Mouse (Mus musculus) kidney, postnatal 0 days (tissue): ENCODE measurements around the gene Mrpl14. TPM values are rescaled to one million over a fixed set of nuclear protein-coding genes. Genes with fewer than 3 reads are reported as not detected.
A peak's percentile ranks its signal among the peaks of the same experiment; 100 is the strongest.

ENCODE experiments used
- ATAC-seq: fragments of 200-750 bp; cut with Nextera tagmentation; replicated peaks from 2 replicates; pipeline ENCODE4 v1.8.0; 2017; ENCODE audit warnings: low read depth, moderate number of reproducible peaks, moderate TSS enrichment, moderate library complexity; ENCODE audit not compliant: low FRiP score
- DNase-seq: peaks from one replicate; pipeline ENCODE4 v3.0.0-alpha.2; 2016; ENCODE audit warnings: low spot score
- H3K27ac ChIP-seq: fragments of 300-500 bp; sonication (generic); 2 replicates; pipeline ENCODE4 v1.5.1; 2014; ENCODE audit warnings: mild to moderate bottlenecking
- H3K27me3 ChIP-seq: fragments of 300-500 bp; sonication (generic); 2 replicates; pipeline ENCODE4 v1.6.1; 2014; ENCODE audit warnings: low read length, mixed read lengths; ENCODE audit not compliant: insufficient read depth
- H3K36me3 ChIP-seq: fragments of 300-500 bp; sonication (generic); 2 replicates; pipeline ENCODE4 v1.6.1; 2014; ENCODE audit warnings: low read length, mixed read lengths; ENCODE audit not compliant: insufficient read depth
- H3K4me1 ChIP-seq: fragments of 300-500 bp; sonication (generic); replicated peaks from 2 replicates; pipeline ENCODE4 v1.6.1; 2014; ENCODE audit warnings: antibody characterized with exemption, low read length, mixed read lengths; ENCODE audit not compliant: insufficient read depth
- H3K4me2 ChIP-seq: fragments of 300-500 bp; sonication (generic); 2 replicates; pipeline ENCODE4 v1.6.1; 2014; ENCODE audit warnings: mild to moderate bottlenecking, low read length, moderate library complexity, mixed read lengths
- H3K4me3 ChIP-seq: fragments of 300-500 bp; sonication (generic); replicated peaks from 2 replicates; pipeline ENCODE4 v1.5.1; 2014; ENCODE audit warnings: low read depth, low read length
- H3K9ac ChIP-seq: fragments of 300-500 bp; sonication (generic); 2 replicates; pipeline ENCODE4 v1.6.1; 2014; ENCODE audit warnings: low read depth, low read length
- H3K9me3 ChIP-seq: fragments of 300-500 bp; sonication (generic); replicated peaks from 2 replicates; pipeline ENCODE4 v1.6.1; 2016; ENCODE audit warnings: low read length, inconsistent platforms, mixed read lengths
- CTCF ChIP-seq: IDR thresholded peaks from 2 replicates; pipeline ENCODE4 v1.5.1; 2016; ENCODE audit warnings: antibody characterized with exemption, low read depth, mild to moderate bottlenecking, moderate library complexity
- WGBS: fragments of 180-500 bp; shearing (Covaris S2); extraction: QIAGEN DNeasy Blood & Tissue Kit; methylation state at CpG from one replicate; pipeline ENCODE4 v1.1.7; 2014; 5-methylcytosine and 5-hydroxymethylcytosine counted together
- polyA plus RNA-seq: library from polyadenylated mRNA; unstranded; fragments of >200 nt; fragmentation: Nextera tagmentation; extraction: Ambion mirVana; gene quantifications from 2 replicates; pipeline ENCODE4 v1.2.1, GENCODE M21; 2015

The Mrpl14 gene
- polyA plus RNA-seq, 1 experiment from 2014 or later, result 160 TPM

DNA sequence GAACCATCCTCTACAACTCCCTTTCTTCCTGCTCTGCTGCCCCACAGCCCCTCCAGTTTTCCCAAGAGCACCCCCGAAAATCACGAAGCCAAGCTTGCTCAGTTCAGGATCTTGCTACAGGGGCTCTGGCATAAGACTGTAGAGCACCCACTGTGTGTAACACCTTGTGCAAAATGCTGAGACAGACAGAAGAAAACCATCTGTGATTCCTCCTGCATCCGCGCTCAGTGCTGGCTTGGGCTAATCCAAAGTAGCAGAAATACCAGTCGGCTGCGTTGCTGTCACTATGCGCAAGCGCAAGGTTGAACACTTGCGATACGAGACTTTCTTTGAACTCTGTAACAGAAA, 38.4 kb downstream of the Mrpl14 start:
- ATAC-seq (no peak; the same call in 1 of the 2 replicates), DNase-seq (no peak)
- Histone ChIP-seq H3K9me3 (no peaks in the 10 kb centered on the region), H3K4me1 (no peaks in the 10 kb centered on the region), H3K4me3 (no peak overlapping the region), H3K27me3 (no peaks in the 10 kb centered on the region), H3K9ac (no peak overlapping the region), H3K4me2 (no peak overlapping the region), H3K27ac (0 out of 2 replicates have a peak overlapping the region, but pooled peaks have one; percentile 47), H3K36me3 (no peaks in the 10 kb centered on the region)
- 90% methylated on average over 10 of the region's 10 CpGs for WGBS
- no peak for TF ChIP-seq CTCF

DNA sequence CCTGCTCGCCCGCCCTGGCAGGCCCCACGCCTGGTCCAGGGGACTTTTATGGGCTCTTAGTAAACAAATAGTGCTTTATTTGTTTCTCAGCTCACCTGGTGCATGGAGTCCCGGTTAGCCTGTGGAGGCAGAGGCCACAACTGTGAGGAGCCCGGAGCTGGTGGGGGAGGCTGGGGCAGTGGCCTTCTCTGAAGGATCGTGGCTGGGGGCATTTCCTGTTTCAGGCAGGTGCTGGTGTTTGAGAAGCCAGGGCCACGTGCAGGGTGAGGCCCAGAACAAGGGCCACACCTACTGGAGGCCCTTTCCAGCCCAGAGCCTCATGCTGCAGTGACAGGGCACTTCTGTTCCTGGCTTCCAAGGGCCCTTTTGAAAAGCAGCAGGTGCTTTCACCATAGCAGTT, 40.1 kb downstream of the Mrpl14 start:
- no peak for DNase-seq
- H3K9me3 ChIP-seq, result no peaks in the 10 kb centered on the region
- no peak for TF ChIP-seq CTCF
- ATAC-seq, result no peak
- H3K36me3 ChIP-seq, result no peaks in the 10 kb centered on the region
- no peak overlapping the region for H3K9ac ChIP-seq
- H3K4me3 ChIP-seq, result no peak overlapping the region
- no peak overlapping the region for H3K4me2 ChIP-seq
- H3K27ac ChIP-seq, result no peak overlapping the region
- no peaks in the 10 kb centered on the region for H3K4me1 ChIP-seq
- H3K27me3 ChIP-seq, result no peaks in the 10 kb centered on the region
- 47% methylated on average over 6 of the region's 7 CpGs for WGBS

DNA sequence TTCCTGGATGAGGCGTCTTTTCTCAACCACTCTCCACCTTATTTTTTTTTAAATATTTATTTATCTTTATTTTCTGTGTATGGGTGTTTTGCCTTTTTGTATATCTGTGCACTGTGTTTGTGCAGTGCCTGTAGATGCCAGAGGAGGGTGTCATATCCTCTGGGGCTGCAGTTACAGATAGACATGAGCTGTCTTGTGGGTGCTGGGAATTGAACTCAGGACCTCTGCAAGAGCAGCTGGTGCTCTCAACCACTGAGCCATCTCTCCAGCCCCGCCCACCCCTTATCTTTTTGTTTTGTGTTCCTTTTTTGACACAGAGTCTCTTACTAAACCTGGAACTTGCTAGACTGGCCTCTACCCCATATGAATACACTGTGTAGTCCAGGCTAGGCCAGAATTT, 41.4 kb downstream of the Mrpl14 start:
- 85% methylated on average over 2 of the region's 2 CpGs for WGBS
- Histone ChIP-seq H3K4me2 (no peak overlapping the region), H3K4me3 (no peak overlapping the region), H3K9me3 (no peaks in the 10 kb centered on the region), H3K27me3 (no peaks in the 10 kb centered on the region), H3K4me1 (no peaks in the 10 kb centered on the region), H3K36me3 (no peaks in the 10 kb centered on the region), H3K9ac (no peak overlapping the region), H3K27ac (no peak overlapping the region)
- DNase-seq (no peak), ATAC-seq (no peak)
- no peak for TF ChIP-seq CTCF

DNA sequence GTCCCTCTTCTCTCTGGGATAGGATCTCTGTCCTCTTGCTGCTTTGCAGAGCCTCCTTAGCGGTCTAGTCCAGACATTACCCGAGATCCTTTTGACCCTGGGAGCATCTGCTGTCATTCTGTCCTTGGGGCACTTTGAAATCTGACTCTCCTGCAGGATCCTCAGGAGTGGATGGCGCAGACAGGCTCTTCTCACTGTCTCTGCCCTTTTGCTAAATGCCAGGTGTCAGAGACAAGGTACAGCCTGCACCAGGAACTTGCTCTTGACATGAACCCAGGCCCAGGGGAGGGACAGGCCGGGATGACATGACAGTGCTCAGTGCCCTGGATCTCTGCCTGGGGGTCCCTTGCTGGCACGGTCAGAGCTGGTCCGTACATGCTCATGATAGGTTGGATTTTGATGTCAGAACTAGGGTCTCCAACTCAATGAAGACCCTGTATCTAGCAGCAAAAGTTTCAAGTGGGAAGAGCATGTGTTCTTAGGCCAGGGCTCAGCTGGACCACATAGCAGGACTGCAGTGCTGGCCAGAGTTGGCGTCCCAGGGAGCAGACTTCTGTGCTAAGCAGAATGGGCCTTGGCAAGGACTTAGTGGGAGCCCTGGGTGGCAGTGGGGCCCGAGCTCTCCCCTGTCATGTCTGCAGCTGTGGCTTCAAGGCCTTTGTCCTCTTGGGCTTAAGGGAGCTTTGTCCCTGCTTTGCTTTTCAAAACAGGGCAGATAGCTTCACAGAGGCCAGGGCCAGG, 42.0 kb downstream of the Mrpl14 start:
- no peak for TF ChIP-seq CTCF
- no peak overlapping the region for H3K27ac ChIP-seq

DNA sequence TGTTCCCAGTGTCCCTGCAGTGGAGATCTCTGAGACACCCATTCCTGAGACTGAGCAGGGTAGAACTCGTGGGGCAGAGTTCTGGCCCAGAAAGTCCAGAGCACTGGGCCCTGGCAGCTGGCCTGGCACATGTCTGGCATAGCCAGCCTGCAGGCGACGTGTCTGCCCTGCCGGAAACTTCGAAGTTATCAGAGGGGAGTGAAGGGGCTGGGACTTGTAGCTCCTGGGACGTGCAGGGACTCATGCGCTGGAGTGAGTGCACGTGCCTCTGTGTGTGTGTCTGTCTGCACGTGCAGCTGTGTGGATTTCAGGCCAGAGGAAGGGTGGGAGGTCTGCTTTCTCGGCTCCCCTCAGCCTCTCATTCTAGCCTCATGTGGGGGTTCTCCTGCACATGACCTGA, 43.3 kb downstream of the Mrpl14 start:
- no peak overlapping the region for H3K9ac ChIP-seq
- no peaks in the 10 kb centered on the region for H3K9me3 ChIP-seq
- no peaks in the 10 kb centered on the region for H3K27me3 ChIP-seq
- H3K36me3 ChIP-seq, result no peaks in the 10 kb centered on the region
- H3K4me3 ChIP-seq, result no peak overlapping the region
- DNase-seq, result no peak
- WGBS, result 44% methylated on average over 10 of the region's 10 CpGs
- no peak for TF ChIP-seq CTCF
- ATAC-seq, result no peak
- peaks cover 12% of the 10 kb centered on the region for H3K4me1 ChIP-seq
- no peak overlapping the region for H3K4me2 ChIP-seq
- H3K27ac ChIP-seq, result no peak overlapping the region

More for the DNA sequence above, 42.0 kb downstream of the Mrpl14 start:
- Histone ChIP-seq H3K4me3 (no peak overlapping the region), H3K4me2 (no peak overlapping the region), H3K4me1 (no peaks in the 10 kb centered on the region), H3K9me3 (no peaks in the 10 kb centered on the region), H3K9ac (no peak overlapping the region), H3K36me3 (no peaks in the 10 kb centered on the region), H3K27me3 (no peaks in the 10 kb centered on the region)
- ATAC-seq, result no peak
- WGBS, result 56% methylated on average over 8 of the region's 8 CpGs
- no peak for DNase-seq

DNA sequence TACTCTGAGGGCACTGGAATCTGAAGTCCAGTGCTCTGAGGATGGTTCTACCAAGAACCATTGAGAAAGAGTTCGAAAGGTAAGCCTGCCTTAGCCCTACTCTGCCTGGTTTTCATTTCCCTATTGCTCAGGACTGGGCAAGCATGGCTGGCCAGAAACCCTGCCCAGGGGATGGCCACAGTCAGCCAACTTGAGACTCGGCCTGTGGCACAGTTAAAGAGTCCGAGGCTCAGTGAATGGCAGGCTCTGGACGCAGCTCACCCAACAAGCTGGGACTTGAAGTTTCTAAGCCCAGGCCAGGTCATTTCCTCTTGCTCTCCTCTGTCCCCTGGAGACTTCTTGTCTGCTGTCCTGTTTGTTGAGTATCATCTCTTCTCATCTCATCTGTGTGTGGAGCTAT, 44.6 kb downstream of the Mrpl14 start:
- Histone ChIP-seq H3K27ac (no peak overlapping the region), H3K4me1 (peaks cover 24% of the 10 kb centered on the region), H3K4me2 (no peak overlapping the region), H3K27me3 (no peaks in the 10 kb centered on the region), H3K9me3 (no peaks in the 10 kb centered on the region), H3K36me3 (no peaks in the 10 kb centered on the region), H3K4me3 (no peak overlapping the region), H3K9ac (no peak overlapping the region)
- DNase-seq (no peak), ATAC-seq (no peak)
- WGBS, result 89% methylated on average over 4 of the region's 4 CpGs
- no peak for TF ChIP-seq CTCF
